Mouse (Mus musculus) fat pad, adult 2 months (tissue): Measurements from ENCODE around the gene Nppa.
"Not testable (repeated sequence)": the region's sequence is repeated elsewhere in the genome, so short reads cannot be mapped to it uniquely, and the experiment has no call there.

ENCODE experiments used
- DNase-seq: peaks from one replicate; pipeline ENCODE4 v3.0.0-alpha.2; 2011; ENCODE audit warnings: low read depth, low spot score; ENCODE audit errors: extremely low read depth

The Nppa gene

DNA sequence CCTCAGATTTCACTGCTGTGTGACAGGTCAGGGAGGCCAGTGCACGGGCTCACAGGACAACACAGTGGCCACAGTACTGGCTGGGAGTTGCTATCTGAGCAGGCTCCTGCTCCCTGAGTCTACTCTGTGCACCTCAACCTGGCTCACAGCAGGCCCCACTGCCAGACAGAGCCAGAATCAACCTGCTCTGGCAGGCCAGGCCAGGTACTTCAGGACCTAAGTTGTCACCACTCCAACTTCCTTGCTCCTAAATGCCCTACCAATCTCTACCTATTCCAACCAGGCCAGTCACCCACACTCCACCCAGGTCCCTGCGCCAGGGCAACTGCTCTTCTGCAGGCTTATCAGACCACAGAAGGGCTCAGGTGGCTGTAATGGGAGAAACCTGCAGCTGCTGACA is 9.1 kb downstream of the Nppa start:
- no peak for DNase-seq

DNA sequence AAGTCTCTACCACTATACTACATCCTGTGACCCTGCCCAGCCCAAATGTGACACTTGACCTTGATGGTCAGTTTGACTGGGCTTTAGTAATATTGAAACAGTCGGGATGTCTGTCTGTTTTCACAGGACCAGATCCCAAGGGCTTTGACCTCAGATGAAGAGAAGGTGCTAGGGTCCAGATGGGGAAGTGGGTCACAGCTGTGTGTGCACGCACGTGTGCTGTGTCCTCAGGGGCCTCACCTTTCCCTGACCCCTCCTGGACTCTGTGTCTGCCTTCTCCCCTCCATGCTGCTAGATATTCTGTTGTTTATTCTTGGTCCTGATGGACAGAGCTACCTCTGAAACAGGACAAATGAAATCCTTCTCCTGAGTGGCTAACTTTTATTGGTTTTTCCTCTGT is 10.8 kb downstream of the Nppa start:
- DNase-seq: no peak

DNA sequence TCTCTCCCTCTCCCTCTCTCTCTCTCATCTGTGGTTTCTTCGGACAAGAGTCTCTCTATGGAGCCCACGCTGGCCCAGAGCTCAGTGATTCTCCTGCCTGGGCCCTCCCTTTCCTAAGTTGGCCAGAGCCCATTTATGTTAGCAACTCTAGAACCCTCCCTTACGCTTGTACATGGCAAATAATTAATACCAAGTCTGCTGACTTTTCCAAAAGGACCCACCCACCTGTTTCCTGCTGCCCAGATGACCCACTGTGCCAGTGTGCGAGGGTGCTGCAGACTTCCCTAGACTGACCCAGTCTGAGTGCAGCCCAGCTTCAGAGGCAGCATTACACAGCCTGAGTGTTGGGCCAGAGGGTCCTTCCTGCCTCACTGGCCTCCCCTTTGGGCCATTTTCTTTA is 11.7 kb downstream of the Nppa start:
- no peak for DNase-seq

DNA sequence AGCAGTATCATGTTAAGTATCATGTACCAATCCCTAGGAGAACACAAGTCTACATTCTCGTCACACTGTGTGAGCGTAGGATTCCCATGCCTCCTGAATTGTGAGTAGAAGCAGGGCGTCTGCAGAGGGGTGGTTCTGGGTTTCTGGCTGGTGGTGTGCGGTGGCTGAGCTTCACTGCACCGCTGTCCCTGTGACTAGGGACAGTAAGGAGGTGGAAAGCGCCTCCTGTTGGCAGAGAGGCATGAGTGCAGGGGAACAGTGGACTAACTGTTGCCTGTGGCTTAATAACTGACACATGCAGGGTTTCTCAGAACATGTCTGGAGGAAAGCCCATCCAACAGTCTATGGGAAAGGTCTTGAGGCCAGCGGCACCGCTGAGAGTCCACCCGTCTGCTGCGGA is 14.9 kb downstream of the Nppa start:
- no peak for DNase-seq

DNA sequence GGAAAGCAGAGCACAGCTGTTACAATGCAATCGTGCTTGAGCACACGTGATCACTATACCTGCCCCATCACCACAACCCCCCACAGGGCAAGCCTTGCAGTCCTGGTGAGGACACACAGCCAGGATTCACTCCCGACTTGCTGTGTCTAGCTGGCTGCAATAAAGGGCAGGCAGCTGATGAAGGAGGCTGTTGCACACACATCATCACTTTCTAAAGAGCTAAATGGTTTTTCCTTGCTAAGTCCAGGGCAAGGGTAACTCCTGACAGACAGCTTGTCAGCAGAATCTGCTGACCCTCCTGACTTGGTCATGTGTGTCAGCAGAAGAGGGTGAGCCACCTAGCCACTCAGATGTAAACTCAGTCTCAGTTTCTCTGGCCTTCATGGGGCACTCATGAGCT is 16.5 kb downstream of the Nppa start:
- no peak for DNase-seq

DNA sequence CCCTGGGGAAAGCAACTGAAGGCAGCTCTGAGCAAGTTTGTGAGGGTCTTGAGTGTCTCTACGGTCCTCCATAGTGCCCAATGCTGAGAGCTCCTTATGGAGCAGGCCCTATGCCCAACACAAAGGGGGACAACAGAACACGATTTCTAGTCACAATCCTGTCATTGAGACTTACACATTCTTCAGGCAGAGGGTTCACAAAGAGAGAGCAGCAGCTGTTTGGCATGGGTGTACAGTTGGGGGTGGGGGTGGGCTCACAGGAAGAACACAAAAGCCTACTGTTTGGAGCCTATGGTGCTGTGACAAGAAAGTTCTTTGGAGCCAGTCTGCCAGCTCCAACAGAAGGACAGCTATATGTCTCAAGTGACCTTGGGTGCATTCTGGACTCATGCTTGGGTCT is 17.9 kb downstream of the Nppa start:
- DNase-seq: no peak

DNA sequence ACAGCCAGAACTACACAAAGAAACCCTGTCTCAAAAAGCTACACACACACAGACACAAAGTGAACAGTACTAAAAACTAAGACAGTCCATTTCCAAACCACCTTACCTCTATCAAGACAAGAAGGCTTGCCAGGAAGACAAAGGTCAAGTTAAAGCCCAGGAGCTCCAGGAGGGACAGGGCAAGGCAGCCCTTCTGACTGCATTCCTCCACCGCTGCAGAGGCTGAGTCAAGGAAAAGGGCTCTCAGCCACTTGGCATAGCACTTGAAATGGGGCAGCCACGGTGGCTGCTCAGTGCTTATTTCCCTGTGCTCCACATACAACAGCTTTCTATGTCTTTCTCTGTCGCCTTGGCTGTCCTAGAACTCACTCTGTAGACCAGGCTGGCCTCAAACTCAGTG is 23.5 kb downstream of the Nppa start:
- DNase-seq: no peak

DNA sequence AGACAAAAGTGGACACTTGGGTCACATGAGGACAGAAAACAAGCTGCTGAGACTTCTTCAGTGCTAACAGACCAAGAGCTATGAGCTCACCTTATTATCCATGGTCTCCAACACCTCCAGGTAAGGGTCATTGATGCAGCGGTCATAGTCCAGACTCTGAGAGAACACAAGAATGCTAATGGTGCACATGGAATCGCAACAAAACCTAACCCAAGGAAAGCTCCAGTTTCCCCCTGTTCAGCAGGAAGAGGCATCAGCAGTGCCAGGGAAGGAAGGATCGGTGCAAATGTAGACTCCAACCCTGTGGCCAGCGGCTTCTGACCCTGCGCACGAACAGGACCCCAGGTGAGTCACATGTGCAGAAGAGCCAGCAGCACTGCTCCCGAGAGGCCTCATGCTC is 28.8 kb downstream of the Nppa start:
- no peak for DNase-seq

DNA sequence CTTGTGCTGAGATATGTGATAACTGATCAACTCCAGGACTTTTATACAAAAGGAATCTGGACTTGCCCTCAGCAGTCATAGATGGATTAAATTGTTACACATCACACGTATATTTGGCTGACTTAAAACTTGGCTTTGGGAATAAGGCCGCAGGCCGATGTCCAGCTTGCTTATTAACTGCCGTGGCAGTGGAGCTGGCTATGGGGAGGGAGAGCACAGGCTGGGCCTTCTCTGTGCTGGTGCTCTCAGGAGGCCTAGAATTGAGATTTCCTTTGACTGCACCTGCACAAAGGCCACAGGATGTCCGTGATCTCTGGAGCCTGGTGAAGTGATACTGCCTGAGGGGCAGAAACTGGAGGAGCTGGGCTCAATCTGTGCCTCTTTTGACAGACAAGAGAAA is 30.0 kb downstream of the Nppa start:
- DNase-seq: no peak

DNA sequence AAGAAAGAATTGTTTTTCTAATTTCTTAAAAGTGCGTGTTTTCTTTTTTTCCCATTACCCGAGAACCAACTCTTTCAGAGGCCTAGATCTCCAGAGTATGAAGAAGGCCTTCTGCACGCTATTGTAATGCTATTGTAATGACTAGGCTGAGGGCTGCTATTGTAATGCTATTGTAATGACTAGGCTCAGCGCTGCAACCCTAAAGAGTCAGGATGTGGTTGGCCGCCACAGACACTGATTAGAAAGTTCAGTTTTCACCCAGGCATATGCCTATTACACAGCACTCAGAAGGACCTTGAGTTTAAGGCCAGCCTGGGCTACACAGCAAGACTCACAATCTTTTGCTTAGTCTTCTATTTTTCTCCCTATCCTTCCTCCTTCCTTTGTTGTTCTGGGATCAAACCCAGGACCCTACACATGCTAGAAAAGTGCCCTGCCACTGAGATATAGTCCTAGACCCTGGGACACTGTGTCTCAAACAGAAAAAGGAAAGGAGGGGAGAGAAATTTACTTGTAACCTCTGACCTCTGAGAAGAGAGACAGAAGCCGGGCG is 33.4 kb downstream of the Nppa start:
- no peak for DNase-seq

DNA sequence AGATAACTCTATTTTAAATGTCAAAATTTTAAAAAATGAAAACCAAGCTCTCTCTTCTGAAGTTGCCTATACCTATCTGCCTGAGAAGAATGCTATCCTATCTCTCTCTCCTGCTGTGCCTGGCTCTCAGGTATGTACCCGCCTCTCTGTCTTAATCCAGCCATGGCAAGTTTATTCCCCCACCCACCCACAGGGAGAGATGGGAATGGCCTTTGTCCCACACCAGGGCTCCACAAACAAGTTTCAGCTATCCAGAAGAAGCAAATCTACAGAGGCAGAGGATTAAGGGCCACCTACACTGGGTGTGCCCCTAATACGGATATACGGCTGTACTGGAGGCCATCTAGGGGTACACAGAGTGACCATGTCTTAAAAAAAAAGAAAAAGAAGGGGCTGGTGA is 34.9 kb downstream of the Nppa start:
- DNase-seq: no peak

DNA sequence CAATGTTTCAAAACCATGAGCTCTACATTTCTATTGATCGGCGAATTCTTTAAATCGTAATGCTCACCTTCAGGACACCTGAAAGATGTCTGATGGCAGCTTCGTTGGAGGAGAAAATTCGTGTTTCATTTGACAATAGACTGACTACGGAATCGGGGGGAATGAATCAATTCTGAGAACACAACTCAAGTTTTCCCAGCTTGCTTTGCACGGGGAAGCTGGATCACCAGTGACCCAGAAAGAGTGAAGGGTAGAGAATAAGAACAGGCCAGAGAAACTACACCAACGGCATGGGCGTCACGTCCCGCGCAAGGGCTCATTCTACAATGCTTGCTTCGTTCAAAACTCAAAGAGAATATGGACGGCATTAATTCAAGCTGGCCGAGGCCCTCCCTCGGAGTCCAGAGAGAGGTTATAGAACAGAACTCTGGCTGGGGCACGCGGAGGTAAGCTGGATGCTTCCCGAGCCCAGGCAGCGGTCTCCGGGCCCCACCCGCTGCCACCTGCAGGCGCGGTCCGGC is 37.6 kb downstream of the Nppa start:
- DNase-seq: no peak

DNA sequence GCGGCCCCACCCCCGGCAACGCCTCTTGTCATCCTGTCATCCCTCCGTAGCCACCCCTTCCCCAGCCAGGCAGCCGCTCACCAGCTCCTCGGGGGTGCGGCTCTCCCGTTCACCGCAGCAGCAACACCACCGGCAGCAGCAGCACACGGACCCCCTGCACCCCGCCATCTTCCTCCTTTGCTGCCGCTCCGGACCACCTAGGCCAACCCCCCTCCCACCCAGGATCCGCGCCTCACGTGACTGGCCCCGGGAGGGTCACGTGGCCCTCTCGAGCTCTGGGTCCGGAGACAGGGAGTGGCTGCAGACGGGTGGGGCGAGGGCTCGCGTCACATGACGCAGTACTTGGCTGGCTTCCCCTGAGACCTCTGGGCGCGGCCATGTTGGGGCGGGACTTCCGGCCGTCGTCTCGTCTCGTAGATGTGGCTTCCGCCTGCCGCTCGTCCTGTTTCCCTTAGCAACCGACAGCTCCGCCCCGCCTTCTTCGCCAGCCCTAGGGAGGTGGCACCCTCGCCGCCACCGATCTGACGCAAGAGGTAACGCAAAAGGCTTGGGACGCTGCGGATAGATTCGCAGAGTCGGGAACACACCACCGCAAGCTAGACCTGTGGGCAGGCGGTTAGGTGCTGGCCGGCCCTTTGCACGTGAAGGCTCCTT is 38.2 kb downstream of the Nppa start, which contains the start of the genes Clcn6 and Mthfr:
Gene Clcn6, minus strand, starts transcription at position 222 of the 654 bp plus-strand sequence.
Gene Mthfr, plus strand, starts transcription at position 478 of the 654 bp plus-strand sequence.
- peak; percentile 73 for DNase-seq

DNA sequence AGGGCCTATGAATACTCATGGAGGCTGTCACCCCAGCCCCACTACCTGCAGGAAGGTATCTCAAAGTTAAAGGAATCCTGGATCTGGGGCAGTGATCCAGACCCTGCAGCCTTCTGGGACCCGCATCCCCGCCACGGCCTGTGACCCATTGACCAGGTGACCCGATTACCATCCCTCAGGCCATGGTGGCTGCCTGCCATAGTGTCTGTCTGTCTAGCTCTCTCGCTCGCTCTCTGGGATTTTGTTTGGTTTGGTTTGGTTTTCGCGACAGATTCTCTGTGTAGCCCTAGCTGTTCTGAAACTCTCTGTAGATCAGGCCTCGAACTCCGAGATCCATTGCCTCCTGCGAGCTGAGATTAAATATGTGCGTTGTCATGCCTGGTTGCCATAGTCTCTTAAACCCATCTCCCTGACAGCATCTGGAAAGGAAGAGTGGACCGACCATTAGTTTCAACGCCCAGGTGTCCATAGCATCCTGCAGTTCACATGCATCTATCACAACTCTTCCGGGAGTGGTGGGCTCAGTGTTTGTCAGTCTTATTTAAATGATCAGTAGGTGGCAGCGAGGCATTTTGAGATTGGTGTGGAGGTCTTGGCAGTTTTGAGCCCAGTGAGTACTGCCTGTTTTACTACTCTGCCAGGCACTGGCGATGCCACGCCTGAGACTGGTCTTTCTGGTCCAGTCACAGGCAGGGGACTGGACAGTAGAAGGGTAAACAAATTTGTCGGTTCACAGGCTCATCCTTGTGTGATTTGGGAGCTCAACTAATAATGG is 38.9 kb downstream of the Nppa start:
- DNase-seq: no peak

DNA sequence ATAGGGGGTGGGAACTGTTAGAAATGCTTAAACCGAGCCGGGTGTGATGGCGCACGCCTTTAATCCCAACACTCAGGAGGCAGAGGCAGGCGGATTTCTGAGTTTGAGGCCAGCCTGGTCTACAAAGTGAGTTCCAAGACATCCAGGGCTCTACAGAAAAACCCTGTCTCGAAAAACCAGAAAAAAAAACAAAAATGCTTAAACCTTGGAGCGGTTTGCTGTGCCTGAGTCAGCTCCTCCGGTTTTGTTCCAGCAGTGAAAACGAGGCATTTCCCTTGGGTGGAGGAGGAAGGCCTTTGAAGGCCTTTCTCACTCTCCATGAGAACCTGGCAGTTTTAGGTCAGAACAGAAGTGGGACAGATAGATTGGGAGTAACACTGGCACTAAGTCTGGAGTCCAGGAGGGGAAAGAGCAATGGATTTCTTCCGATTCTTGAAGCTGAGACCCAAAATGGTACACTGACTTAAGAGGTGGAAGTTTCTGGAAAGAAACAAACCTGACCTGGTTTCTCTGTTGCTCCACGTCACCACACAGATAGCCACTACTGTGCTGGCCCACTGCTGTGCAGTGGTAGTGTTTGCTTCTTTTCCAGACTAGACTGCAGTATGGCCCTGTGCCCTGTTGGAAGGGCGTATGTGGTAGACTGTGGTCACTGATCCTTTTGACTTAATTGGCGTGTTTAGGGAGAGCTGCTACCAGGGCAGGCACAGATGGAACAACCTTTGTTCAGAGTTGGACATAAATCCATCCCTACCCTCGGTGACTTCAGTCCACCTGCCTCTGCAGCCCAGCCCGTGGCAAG is 39.7 kb downstream of the Nppa start:
- no peak for DNase-seq

DNA sequence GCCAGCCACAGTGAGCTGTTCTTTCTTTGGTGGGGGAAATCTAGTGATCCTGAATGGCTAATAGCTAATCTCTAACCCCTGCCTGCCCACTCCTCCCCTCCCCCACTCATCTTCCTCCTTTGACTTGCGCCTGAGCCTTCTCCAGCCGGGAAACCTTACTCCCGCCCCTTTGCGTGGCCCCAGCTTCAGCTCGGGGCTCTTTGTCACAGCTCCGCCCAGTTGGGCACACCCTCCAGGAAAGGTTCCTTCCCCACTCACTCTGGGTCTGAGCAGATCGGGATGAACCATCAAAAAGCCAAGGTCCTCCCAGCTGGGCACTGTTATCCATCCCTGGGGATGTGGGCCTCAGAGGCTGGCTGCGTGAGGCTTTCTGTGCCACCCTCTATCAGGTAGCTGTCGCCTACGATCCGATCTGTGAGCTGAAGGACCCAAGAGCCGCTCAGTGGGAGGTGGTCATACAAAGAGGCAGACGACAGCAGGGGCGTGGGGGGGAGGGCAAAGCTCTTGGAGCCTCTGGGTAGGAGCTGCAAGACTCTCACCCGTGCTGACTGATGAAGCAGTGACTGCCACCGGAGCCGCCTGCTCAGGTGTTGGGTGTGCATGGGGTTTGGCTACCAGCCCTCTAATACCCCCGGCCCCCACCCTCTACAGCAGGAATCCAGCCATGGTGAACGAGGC is 40.5 kb downstream of the Nppa start:
- DNase-seq: no peak

DNA sequence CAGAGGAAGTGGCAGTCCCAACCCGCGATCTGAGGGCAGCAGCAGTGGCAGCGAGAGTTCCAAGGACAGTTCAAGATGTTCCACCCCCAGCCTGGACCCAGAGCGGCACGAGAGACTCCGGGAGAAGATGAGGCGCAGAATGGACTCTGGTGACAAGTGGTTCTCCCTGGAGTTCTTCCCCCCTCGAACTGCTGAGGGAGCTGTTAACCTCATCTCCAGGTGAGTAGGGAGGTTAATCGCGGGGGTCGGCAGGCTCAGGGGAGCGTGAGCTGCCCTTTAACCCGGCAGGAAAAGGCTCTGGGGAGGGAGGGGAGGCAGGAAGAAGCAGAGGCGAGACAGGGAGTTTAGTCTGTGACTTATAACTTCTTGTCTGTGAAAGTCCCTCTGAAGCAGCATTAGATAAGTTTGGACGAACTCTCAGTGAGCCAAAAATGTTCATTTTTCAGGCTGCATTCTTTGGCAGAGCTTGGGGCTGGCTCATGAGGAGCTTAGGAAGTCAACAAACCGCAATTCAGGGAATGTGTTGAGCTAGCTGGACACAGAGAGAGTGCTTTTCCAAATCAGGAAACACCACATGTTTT is 41.2 kb downstream of the Nppa start:
- DNase-seq: no peak

DNA sequence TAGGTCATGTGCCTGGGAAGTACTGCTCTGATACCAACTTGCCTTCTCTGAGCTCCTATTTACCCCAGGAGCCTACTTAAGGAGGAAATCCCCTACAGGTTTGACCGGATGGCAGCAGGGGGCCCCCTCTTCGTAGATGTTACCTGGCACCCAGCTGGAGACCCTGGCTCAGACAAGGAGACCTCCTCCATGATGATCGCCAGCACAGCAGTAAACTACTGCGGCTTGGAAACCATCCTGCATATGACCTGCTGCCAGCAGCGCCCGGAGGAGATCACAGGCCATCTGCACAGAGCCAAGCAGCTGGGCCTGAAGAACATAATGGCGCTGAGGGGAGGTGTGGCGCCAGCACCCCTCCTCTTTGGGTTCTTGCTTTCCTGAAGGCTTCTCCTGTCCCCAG is 42.8 kb downstream of the Nppa start:
- DNase-seq: not testable (repeated sequence)

DNA sequence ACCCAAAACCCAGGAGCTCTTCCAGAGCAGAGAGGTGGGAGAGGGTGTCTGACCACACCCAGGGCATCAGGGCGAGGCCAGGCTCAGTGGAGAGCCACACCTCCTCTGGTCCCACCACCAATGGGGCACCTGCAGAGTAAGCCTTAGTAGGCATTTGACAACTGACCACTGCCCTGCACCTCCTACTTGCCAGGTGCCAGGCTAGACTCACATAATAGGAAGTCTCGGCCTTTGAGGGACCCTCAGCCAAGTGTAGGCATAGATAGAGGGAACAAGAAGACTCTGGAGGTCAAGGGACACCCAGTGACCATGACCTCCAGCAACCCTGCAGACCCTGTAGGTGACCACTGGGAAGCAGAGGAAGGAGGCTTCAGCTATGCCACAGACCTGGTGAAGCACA is 43.6 kb downstream of the Nppa start:
- DNase-seq: no peak

DNA sequence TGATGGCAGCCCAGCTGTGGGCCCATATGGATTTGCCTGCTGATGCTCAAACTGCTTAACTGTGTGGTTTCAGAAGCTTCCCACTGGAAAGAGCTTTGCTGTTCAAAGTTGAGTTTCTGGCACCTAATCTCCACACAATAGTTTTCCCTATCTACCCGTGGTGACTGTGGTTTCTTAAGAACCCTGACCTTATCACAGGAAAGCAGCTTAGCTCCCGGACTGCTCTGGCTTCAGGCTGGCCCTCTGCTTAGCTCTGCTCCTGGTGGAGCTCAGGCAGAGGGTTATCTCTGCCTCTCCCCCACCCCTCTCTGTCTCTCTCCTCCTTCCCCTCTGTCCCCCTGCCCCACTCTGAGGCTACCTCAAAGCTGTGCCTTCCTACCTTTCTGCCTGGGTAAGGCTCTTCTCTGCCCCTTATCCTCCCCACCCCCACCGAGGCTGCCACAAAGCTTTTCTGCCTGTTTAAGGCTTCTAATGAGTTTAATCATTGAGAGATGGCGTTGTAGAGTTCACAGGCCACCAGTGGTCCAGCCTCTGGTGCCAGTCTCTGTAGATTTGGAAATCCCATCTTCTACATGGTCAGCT is 46.0 kb downstream of the Nppa start:
- DNase-seq: no peak
